Mouse (Mus musculus): ENCODE results near the gene Gm21800. TPM values are rescaled to one million over a fixed set of nuclear protein-coding genes. Genes with fewer than 3 reads are reported as not detected.
"Not testable (repeated sequence)": the region's sequence is repeated elsewhere in the genome, so short reads cannot be mapped to it uniquely, and the experiment has no call there.

Gene Gm21800
- total RNA-seq (2014; rRNA removed) (not detected in 2 replicates), polyA plus RNA-seq (2012; rRNA removed) (not detected in 2 replicates)

DNA sequence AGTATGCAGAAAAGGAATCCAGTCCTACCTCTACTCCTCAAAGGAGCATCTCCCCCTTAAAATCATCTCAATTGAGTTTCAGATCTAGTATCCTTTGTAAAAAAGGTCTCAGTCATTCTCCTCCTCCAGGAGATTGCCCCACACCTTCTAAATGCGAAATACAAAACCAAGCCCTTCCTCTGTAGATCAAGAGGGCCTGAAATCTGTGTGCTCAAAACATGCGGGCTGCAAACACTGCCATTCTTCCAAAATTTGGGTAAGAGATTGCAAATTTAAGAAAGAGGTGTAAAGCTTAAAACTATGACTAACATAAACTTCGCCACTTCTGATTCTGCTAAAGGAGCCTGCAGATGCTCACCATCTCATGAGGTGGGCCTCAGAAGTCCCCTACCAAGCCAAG is at the start of gene Gm21800:
Gene Gm21800, plus strand, starts transcription at position 301 of the 400 bp plus-strand sequence.
- H3K79me2 ChIP-seq (ENCODE audit: control insufficient read depth, insufficient read depth, low read length); H3K9ac ChIP-seq (ENCODE audit: low read depth, low read length); H3K4me3 ChIP-seq (ENCODE audit: insufficient read depth, low read depth, low read length); H3K4me1 ChIP-seq (ENCODE audit: control insufficient read depth, insufficient read depth, low read length); H3K36me3 ChIP-seq (ENCODE audit: control insufficient read depth, insufficient read depth, low read length); DNase-seq (ENCODE audit: extremely low read depth, low read depth, low spot score); H3K27ac ChIP-seq (replicated peaks; ENCODE audit: insufficient read depth, low read depth, low read length); H3K27me3 ChIP-seq (ENCODE audit: control insufficient read depth, insufficient read depth, low read length): not testable (repeated sequence)
- 54% methylated on average over 2 of the region's 3 CpGs for WGBS
